Mouse (Mus musculus) embryo, embryonic 11 days (tissue): ENCODE results near the gene Usp15.
A peak's percentile ranks its signal among the peaks of the same experiment; 100 is the strongest.
"Not testable (repeated sequence)": the region's sequence is repeated elsewhere in the genome, so short reads cannot be mapped to it uniquely, and the experiment has no call there.

ENCODE experiments used
- DNase-seq: peaks from one replicate; pipeline ENCODE4 v3.0.0-alpha.2; 2015

Gene Usp15

GRCm38 (mm10) chr10:123196835-123197559 is at the start of gene Usp15:
Gene Usp15, minus strand, starts transcription at chr10:123196995.
- peak; percentile 96 for DNase-seq

GRCm38 (mm10) chr10:123229420-123229819 is 32.6 kb upstream of the Usp15 start:
- DNase-seq = no peak

GRCm38 (mm10) chr10:123222785-123223184 is 26.0 kb upstream of the Usp15 start:
- DNase-seq = no peak

DNA sequence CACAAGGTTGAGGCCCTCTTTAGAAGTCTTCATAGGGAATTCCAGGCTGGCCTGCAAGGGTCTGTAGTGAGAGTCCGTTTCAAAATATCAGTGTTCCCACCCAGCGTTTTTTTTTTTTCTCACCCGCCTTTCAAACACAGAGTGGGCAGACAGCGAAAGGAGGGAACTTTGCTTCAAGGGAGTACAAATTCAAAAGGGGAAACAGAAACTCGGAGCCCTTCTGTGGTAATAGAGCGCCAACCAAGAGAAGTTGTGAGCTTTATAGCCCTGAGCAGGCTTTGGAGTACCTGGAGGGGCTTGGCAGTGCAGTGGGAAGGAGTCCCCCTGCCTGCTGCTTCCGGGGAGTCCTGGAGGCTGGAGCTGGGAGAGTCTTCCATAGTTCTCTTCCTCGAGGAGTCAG is 12.7 kb upstream of the Usp15 start:
- no peak for DNase-seq

- DNase-seq = no peak
Measured at GRCm38 (mm10) chr10:123208336-123208735, 11.5 kb upstream of the Usp15 start.

GRCm38 (mm10) chr10:123206074-123206473 is 9.3 kb upstream of the Usp15 start:
- no peak for DNase-seq

GRCm38 (mm10) chr10:123205364-123205763 is 8.6 kb upstream of the Usp15 start:
- not testable (repeated sequence) for DNase-seq

GRCm38 (mm10) chr10:123201981-123202758 is 5.4 kb upstream of the Usp15 start:
- no peak for DNase-seq

DNA sequence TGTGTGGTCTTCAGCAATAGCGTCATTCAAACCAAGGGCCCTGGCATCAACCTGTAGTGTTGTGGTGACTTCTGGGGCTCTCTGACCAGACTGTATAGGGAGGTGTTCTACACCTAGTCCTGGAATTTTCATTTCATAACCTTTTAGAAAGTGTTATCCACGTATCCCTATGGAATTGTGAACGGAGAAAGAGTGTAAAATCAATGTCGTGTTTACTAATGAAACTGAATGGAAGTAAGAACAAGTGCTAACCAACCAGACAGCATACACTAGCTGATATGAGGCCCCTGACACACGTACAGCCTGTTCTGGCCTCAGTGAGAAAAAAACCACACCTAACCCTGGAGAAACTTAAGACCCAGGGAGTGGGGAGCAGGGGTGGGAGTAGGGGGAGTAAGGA is 4.6 kb upstream of the Usp15 start:
- no peak for DNase-seq

- no peak for DNase-seq
Measured at GRCm38 (mm10) chr10:123200996-123201395, 4.2 kb upstream of the Usp15 start.

DNA sequence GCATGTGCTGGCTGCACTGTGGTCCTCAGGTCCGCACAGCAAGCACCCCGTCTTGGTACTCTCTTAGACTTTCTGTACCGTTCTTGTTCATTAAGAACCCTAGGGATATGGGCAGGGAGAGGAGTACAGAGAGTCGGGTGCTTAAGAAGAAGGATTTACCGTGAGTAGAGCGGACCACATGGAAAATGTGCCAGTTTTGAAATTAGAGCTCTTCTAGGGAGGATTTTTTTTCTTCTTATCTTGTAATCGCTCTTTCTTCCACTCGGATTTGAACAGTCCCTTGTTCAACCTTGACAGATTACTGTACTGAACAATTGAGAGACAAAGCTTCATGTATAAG is 3.5 kb upstream of the Usp15 start:
- no peak for DNase-seq

- no peak for DNase-seq
Measured at GRCm38 (mm10) chr10:123199615-123200319, 3.0 kb upstream of the Usp15 start.

GRCm38 (mm10) chr10:123199119-123199518 is 2.3 kb upstream of the Usp15 start:
- DNase-seq = no peak

- DNase-seq = no peak
Measured at GRCm38 (mm10) chr10:123198183-123198582, 1.4 kb upstream of the Usp15 start.

DNA sequence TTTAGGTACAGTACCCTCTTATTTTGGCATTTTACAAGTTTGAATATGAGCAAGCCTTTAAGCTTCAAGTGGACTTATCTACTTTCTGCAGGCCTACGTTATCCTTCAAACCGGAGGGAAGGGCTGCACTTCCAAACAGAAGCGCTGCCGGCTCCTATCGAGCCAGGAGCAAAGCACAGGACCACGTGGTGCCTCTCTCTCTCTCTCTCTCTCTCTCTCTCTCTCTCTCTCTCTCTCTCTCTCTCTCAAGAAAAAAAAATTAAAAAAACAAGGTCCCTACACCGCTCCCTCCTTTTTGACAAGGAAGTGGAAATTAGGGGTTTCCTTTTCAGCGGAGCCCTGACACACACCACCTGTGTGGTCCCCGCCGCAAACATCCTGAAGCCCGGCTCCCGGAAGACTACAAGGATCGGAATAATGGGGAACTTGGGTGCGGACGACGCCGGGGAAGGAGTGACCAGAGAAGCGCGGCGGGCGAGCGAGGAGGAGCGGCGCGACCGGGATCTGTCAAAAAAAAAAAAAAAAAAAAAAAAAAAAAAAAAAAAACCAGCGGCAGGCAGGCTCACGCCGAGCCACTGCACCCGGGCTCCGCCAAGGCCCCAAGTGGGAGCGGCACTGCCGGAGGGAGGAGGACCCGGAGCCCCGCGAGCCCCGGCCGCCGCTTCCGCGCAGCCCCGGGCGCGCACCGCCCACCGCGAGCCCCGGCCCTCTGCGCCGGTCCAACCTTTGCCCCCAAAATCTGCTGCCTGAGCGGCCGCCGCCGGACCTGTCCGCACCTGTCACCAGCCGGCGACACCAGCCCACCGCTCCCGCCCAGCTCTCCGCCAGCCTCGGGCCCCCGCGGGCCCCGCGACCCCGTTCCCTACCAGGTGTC is 597 bp downstream of the Usp15 start:
- peak; percentile 77 for DNase-seq

GRCm38 (mm10) chr10:123195501-123195900 is 1.3 kb downstream of the Usp15 start:
- DNase-seq = peak; percentile 24

DNA sequence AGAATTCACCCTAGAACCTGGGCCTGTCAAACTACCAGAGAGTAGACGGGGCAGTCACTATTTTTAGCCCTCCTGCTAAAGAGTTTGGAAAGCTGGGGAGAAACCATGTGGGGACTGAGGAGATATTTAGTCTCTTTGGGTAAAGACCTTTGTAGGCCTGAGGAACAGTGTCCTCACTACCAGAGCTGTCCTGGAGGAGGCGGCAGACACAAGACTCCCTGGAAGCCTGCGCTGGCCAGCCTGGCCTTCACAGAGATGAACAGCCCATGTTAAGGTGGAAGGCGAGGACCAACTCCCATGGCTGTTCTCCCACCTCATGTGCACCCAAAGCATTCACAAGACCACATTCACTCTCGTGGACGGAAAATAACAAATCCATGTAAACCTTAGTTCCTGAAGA is 5.8 kb downstream of the Usp15 start:
- DNase-seq = no peak

- DNase-seq = no peak
Measured at GRCm38 (mm10) chr10:123187337-123187736, 9.5 kb downstream of the Usp15 start.

GRCm38 (mm10) chr10:123185907-123186306 is 10.9 kb downstream of the Usp15 start:
- no peak for DNase-seq

DNA sequence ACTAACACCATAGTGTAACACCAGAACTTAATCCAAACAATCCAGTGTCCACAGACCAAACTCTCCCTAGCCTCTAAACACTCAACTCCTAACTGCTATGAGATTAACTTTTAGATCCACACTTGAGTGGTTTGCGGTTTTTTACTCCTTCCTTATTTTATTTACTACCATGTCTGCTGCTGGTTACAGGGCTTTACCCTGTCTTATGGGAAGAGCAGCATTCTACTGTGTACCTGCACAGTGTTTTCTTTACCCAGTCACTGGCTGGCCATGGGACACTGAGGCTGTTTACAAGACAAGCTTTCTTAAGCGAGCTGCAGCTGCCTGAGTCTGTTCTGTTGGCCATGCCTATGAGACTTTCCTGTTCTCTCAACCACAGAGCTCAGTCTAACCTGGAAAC is 13.1 kb downstream of the Usp15 start:
- no peak for DNase-seq

DNA sequence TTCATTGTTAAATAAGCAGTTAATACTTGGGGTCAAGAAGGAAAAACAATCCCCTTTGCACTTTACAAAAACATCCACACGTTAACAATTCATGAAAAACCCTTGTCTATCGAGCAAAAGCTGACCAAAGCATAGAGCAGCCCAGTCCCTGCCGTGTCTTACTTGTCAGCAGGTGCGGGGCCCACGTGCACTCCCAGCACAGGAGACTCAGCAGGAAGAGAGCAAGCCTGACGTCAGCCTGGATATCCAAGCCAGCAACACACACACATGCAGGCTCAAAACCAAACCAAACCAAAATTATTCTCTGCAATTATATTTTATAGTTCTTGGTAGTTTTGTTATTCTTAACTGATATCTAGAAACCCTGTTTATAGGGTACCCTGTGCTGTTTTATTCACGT is 13.6 kb downstream of the Usp15 start:
- DNase-seq = no peak

DNA sequence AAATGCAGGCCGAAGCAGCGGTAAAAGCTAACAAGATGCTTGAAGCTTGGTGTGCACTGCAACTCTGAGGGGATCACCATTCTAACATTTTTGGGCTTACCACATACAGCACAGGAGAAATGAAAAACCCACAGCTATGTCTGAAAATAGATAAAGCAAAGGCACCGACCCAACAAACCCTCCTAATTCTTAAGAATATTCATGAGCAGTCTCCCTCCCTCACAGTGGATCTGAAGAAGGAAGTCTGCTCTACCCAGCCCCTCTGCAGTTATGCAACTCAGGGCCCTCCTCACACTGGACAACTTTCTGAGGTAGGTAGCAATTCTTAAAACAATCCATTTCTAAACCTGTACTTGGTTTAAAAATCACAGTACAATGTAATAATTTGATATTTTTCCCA is 14.4 kb downstream of the Usp15 start:
- no peak for DNase-seq

DNA sequence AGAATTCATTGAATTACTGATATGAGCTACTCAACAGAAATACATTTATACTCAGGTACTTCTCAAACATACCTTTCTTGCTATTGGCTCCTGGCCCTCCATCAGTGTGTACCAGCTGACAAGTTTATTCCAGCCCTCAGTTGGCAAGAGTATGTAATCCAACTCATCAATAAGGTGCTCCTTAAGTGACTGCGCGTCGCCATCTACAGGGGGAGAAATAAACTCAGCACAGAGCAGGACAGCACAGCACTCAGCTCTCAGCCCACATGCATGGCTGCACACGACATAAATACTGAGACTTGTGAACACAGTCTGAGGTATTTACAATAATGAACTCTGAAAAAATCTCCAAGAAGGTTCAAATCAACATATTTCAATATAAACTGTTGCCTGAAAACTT is 21.0 kb downstream of the Usp15 start:
- peak; percentile 42 for DNase-seq
